Mouse (Mus musculus) C2C12 (cell line): ENCODE results near the gene Olfr97.

Source experiments
- CTCF ChIP-seq: IDR thresholded peaks from one replicate; pipeline ENCODE4 v1.5.1; 2011; ENCODE audit not compliant: control insufficient read depth, insufficient read depth, insufficient read length
- MAX ChIP-seq: IDR thresholded peaks from one replicate; pipeline ENCODE4 v1.6.1; 2011; ENCODE audit warnings: mild to moderate bottlenecking, control low read depth
- MYOD1 ChIP-seq: IDR thresholded peaks from one replicate; pipeline ENCODE4 v1.6.1; 2011; ENCODE audit warnings: low read depth; ENCODE audit not compliant: control insufficient read depth, insufficient read length
- MYOG ChIP-seq: IDR thresholded peaks from one replicate; pipeline ENCODE4 v1.6.1; 2011; ENCODE audit not compliant: control insufficient read depth, insufficient read length; ENCODE audit errors: extremely low read depth
- USF1 ChIP-seq: IDR thresholded peaks from one replicate; pipeline ENCODE4 v1.6.1; 2011; ENCODE audit warnings: low read depth, mild to moderate bottlenecking, control low read depth, moderate library complexity

DNA sequence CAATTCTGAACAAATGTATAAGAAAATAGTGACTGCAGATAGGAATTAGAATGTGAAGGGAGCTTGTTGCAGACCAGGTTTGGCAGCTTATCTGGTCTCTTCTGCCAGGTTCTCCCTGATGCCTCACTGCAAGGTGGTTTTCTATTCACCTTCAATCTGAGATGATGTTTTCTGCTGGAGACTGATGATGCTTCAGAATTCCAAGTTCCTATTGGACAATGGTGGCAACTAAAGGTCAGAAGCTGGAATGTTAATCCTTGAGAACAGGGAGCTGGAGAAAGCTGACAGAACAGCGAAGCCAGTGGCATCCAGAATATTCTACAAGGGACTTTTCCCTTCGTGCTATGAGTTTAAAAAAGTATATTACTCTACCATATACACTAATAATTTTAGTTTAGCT is 46.4 kb downstream of the Olfr97 start:
- no peak for TF ChIP-seq CTCF
- no peak for TF ChIP-seq MYOD1
- no peak for TF ChIP-seq MYOG
- no peak for TF ChIP-seq MAX
- no peak for TF ChIP-seq USF1
